Comparison of ENCODE assay signal across 13 mouse cellular contexts in genomic region chr8:83916015-83916414, GRCm38 (mm10). TPM values are rescaled to one million over a fixed set of nuclear protein-coding genes. Genes with fewer than 3 reads are reported as not detected.
A peak's percentile ranks its signal among the peaks of the same experiment; 100 is the strongest.
DNase-seq lines count a peak whose midpoint lies in the region; ATAC-seq lines count a peak whose summit lies in the region.
"Had no signal": no experiment of that assay in that cellular context is flagged by ENCODE, and none has a peak within 500 bp of the region (broad histone marks: within the 10 kb centered on the region; RNA-seq: fewer than 3 reads in every experiment).

No protein-coding gene starts in this region.

- no peaks in the 10 kb centered on the region for H3K9me3 ChIP-seq in heart, embryonic 13.5 days
- H3K9me3 ChIP-seq: embryonic facial prominence, embryonic 10.5 days; limb, embryonic 10.5 days had no signal

- WGBS in heart, embryonic 13.5 days: 35% methylated on average over 5 of the region's 5 CpGs

- no peaks in the 10 kb centered on the region for H3K27me3 ChIP-seq in heart, embryonic 13.5 days (replicated peaks)
- H3K27me3 ChIP-seq: CH12.LX had no signal

- ATAC-seq in heart, embryonic 13.5 days (ENCODE audit: extremely low read depth, insufficient number of reproducible peaks, low FRiP score, low TSS enrichment): no peak
- no peak for ATAC-seq in megakaryocyte, adult 5-6 weeks (ENCODE audit: poor library complexity, severe bottlenecking)
- no peak for ATAC-seq in erythroblast, adult 5-6 weeks (replicated peaks; ENCODE audit: low FRiP score, poor library complexity, severe bottlenecking)
- ATAC-seq: forebrain, embryonic 14.5 days had no signal

- 0 out of 2 replicates have a peak overlapping the region, but pooled peaks have one; percentile 2 for H3K4me3 ChIP-seq in heart, embryonic 13.5 days
- H3K4me3 ChIP-seq: embryonic facial prominence, embryonic 10.5 days; limb, embryonic 10.5 days had no signal

- no peak overlapping the region for H3K4me2 ChIP-seq in heart, embryonic 13.5 days

- H3K27ac ChIP-seq in heart, embryonic 13.5 days (replicated peaks): peak overlapping the region; percentile 24
- H3K27ac ChIP-seq: embryonic facial prominence, embryonic 10.5 days; limb, embryonic 10.5 days had no signal

- peaks cover 65% of the 10 kb centered on the region for H3K4me1 ChIP-seq in heart, embryonic 13.5 days

- H3K36me3 ChIP-seq in heart, embryonic 13.5 days: peaks cover 30% of the 10 kb centered on the region

- no peak for DNase-seq in heart, adult 18-20 months
- DNase-seq in Muller cell, postnatal 12 days (ENCODE audit: inconsistent ontology term): peak; percentile 42
- peak; percentile 34 for DNase-seq in cerebellum, adult 8-10 months
- peak; percentile 59 to 74 for DNase-seq in layer of hippocampus, postnatal 14 days (ENCODE audit: low spot score in 2 of 2)
- DNase-seq in lung, adult 18-20 months: no peak
- DNase-seq: kidney, adult 8-10 months had no signal

- H3K9ac ChIP-seq in heart, embryonic 13.5 days: peak overlapping the region; percentile 28; the same call in 1 of the 2 replicates

RNA-seq across cellular contexts. Expression of gene Adgrl1, which starts 16.1 kb away (rescaled TPM):
- 8.5 and 8.7 TPM in 2 replicates for polyA plus RNA-seq in heart, embryonic 13.5 days (2015; fragmentation: Nextera tagmentation; extraction: Ambion mirVana)
- total RNA-seq in heart, adult 18-20 months (2021): 10 to 100 TPM in 1 of 2 experiments, 1 to 10 TPM in 1; 9.9 to 10.9 TPM
- total RNA-seq in layer of hippocampus, postnatal 14 days (2021): 100 to 1,000 TPM; 345 to 352 TPM
- total RNA-seq in megakaryocyte, adult 5-6 weeks (2015): 2.4 and 3.6 TPM in 2 replicates
- total RNA-seq in megakaryocyte, adult 5-6 weeks (2017): 1.7 TPM in 2 replicates
- total RNA-seq in erythroblast, adult 5-6 weeks (2015; ENCODE audit: low replicate concordance): 0.58 and 1.7 TPM in 2 replicates
- 0.09 and 0.14 TPM in 2 replicates for total RNA-seq in erythroblast, adult 5-6 weeks (2017; ENCODE audit: low replicate concordance)

RNA-seq across cellular contexts. Expression of gene Gm10644, which starts 39.0 kb away (rescaled TPM):
- 0.41 and 0.55 TPM in 2 replicates for polyA plus RNA-seq in heart, embryonic 13.5 days (2015; fragmentation: Nextera tagmentation; extraction: Ambion mirVana)
- 1 to 10 TPM; 1.4 to 1.7 TPM for total RNA-seq in heart, adult 18-20 months (2021)
- total RNA-seq in layer of hippocampus, postnatal 14 days (2021): under 1 TPM; 0.17 to 0.25 TPM
- total RNA-seq in megakaryocyte, adult 5-6 weeks (2015): 0.09 and 0.31 TPM in 2 replicates
- total RNA-seq in megakaryocyte, adult 5-6 weeks (2017): 0.40 and 0.94 TPM in 2 replicates
- total RNA-seq in erythroblast, adult 5-6 weeks (2015; ENCODE audit: low replicate concordance): not detected in 2 replicates
- not detected in 2 replicates for total RNA-seq in erythroblast, adult 5-6 weeks (2017; ENCODE audit: low replicate concordance)

RNA-seq across cellular contexts. Expression of gene Asf1b, which starts 39.3 kb away (rescaled TPM):
- polyA plus RNA-seq in heart, embryonic 13.5 days (2015; fragmentation: Nextera tagmentation; extraction: Ambion mirVana): 57.0 and 62.7 TPM in 2 replicates
- total RNA-seq in heart, adult 18-20 months (2021): 1 to 10 TPM; 1.3 to 2.0 TPM
- 1 to 10 TPM; 1.1 TPM for total RNA-seq in layer of hippocampus, postnatal 14 days (2021)
- 87.3 and 95.0 TPM in 2 replicates for total RNA-seq in megakaryocyte, adult 5-6 weeks (2015)
- 68.5 and 71.1 TPM in 2 replicates for total RNA-seq in megakaryocyte, adult 5-6 weeks (2017)
- total RNA-seq in erythroblast, adult 5-6 weeks (2015; ENCODE audit: low replicate concordance): 23.1 and 32.4 TPM in 2 replicates
- 26.2 and 32.8 TPM in 2 replicates for total RNA-seq in erythroblast, adult 5-6 weeks (2017; ENCODE audit: low replicate concordance)

RNA-seq across cellular contexts. Expression of gene Prkaca, which starts 56.8 kb away (rescaled TPM):
- 197 and 206 TPM in 2 replicates for polyA plus RNA-seq in heart, embryonic 13.5 days (2015; fragmentation: Nextera tagmentation; extraction: Ambion mirVana)
- 100 to 1,000 TPM; 327 to 347 TPM for total RNA-seq in heart, adult 18-20 months (2021)
- total RNA-seq in layer of hippocampus, postnatal 14 days (2021): 100 to 1,000 TPM; 261 to 268 TPM
- 19.6 and 21.6 TPM in 2 replicates for total RNA-seq in megakaryocyte, adult 5-6 weeks (2015)
- total RNA-seq in megakaryocyte, adult 5-6 weeks (2017): 17.7 and 17.9 TPM in 2 replicates
- total RNA-seq in erythroblast, adult 5-6 weeks (2015; ENCODE audit: low replicate concordance): 7.5 and 9.8 TPM in 2 replicates
- 6.7 and 7.1 TPM in 2 replicates for total RNA-seq in erythroblast, adult 5-6 weeks (2017; ENCODE audit: low replicate concordance)

Comparison
In these comparisons a context has a peak if more than half of its experiments do, and no peak if none do; other contexts are left out.
1. DNase-seq: peak in Muller cell, postnatal 12 days (single experiment), cerebellum, adult 8-10 months (single experiment) and layer of hippocampus, postnatal 14 days (2 of 2); none in heart, adult 18-20 months (0 of 2) and lung, adult 18-20 months (0 of 2).
2. RNA of gene Adgrl1, which starts 16.1 kb away (total RNA-seq): 345 to 352 TPM in layer of hippocampus, postnatal 14 days; 9.9 to 10.9 TPM in heart, adult 18-20 months, 1.7 to 3.6 TPM in megakaryocyte, adult 5-6 weeks and 0.09 to 1.7 TPM in erythroblast, adult 5-6 weeks; every median in the first group is over 10 times any median in the second.
3. RNA of gene Asf1b, which starts 39.3 kb away (total RNA-seq): 68.5 to 95.0 TPM in megakaryocyte, adult 5-6 weeks and 23.1 to 32.8 TPM in erythroblast, adult 5-6 weeks; 1.3 to 2.0 TPM in heart, adult 18-20 months and 1.1 TPM in layer of hippocampus, postnatal 14 days; every median in the first group is over 4 times any median in the second.